Mouse (Mus musculus) spleen, postnatal 4 days (tissue): ENCODE data around the gene Igfbpl1.

Experiments used
- DNase-seq, 2 experiments: peaks; one replicate each; pipeline ENCODE4 v3.0.0; 2022; ENCODE audit warnings: low spot score in 2 of 2

Gene Igfbpl1

GRCm38 (mm10) chr4:45771173-45771572 lies 55.5 kb downstream of the Igfbpl1 start:
- DNase-seq: no peak

- no peak for DNase-seq
Measured at GRCm38 (mm10) chr4:45770638-45771033, 56.1 kb downstream of the Igfbpl1 start.

- no peak for DNase-seq
Measured at GRCm38 (mm10) chr4:45769791-45770637, 56.7 kb downstream of the Igfbpl1 start.

- no peak for DNase-seq
Measured at GRCm38 (mm10) chr4:45769141-45769540, 57.6 kb downstream of the Igfbpl1 start.

- DNase-seq: no peak
Measured at GRCm38 (mm10) chr4:45767891-45768558, 58.7 kb downstream of the Igfbpl1 start.

GRCm38 (mm10) chr4:45766774-45767173 lies 59.9 kb downstream of the Igfbpl1 start:
- DNase-seq: no peak

- no peak for DNase-seq
Measured at GRCm38 (mm10) chr4:45765565-45766201, 61.0 kb downstream of the Igfbpl1 start.

- DNase-seq: no peak
Measured at GRCm38 (mm10) chr4:45765121-45765564, 61.6 kb downstream of the Igfbpl1 start.

- peak in 1 of 2 experiments; percentile 19 for DNase-seq
Measured at GRCm38 (mm10) chr4:45764141-45764494, 62.6 kb downstream of the Igfbpl1 start.

GRCm38 (mm10) chr4:45763288-45764140 lies 63.2 kb downstream of the Igfbpl1 start:
- no peak for DNase-seq

- no peak for DNase-seq
Measured at GRCm38 (mm10) chr4:45762600-45762999, 64.1 kb downstream of the Igfbpl1 start.
